Mouse (Mus musculus) layer of hippocampus, adult 9-11 months (tissue): Measurements from ENCODE around the gene Adgrf5.
"Not testable (repeated sequence)": the region's sequence is repeated elsewhere in the genome, so short reads cannot be mapped to it uniquely, and the experiment has no call there.

Experiments
- DNase-seq: peaks from one replicate; pipeline ENCODE4 v3.0.0; 2022

Adgrf5 gene

GRCm38 (mm10) chr17:43470039-43470438, 109.8 kb downstream of the Adgrf5 start:
- DNase-seq: no peak

- DNase-seq: no peak
These were observed 112.3 kb downstream of the Adgrf5 start for GRCm38 (mm10) chr17:43472558-43472957.

GRCm38 (mm10) chr17:43474775-43475174, 114.5 kb downstream of the Adgrf5 start:
- DNase-seq: no peak

GRCm38 (mm10) chr17:43477621-43478020, 117.4 kb downstream of the Adgrf5 start:
- DNase-seq: no peak

DNA sequence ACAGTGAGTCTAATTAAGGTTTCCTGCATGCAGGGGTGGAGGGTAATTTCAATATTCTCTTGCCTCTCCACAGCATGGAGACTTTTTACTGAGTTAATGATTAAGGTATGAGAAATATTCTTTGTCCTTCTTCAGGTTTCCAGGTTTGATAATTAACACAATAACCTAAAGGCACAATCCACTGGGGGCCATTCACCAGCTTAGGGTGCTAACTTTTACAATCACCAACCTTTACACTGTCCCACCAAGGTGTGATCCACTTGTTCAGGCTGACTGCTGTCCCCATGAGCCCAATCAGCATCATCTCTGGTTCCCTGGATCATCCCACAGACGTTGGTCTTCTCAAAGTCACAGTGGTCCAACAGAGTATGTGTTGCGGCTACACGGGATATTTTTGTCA, 125.7 kb downstream of the Adgrf5 start:
- DNase-seq: no peak

- DNase-seq: no peak
These were observed 128.3 kb downstream of the Adgrf5 start for GRCm38 (mm10) chr17:43488439-43489151.

GRCm38 (mm10) chr17:43490371-43490770, 130.1 kb downstream of the Adgrf5 start:
- DNase-seq: not testable (repeated sequence)

DNA sequence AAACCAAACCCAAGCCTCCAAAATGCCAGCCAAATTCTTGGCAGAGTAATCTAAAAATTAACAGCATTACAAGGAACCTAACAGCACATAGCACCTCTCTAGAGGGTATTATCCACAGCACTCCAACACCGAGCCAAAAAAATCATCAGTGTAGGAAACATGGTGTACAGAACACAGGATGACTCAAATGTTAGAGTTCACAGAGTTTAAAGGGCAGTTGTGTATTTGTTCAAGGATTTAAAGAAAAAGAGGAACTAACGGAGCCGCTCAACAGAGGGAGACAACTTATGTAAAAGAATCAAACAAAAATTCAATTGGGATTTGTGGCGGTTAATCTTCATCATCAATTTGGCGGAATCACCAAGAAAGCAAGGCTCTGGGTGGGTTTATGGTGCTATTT, 135.3 kb downstream of the Adgrf5 start:
- DNase-seq: no peak

DNA sequence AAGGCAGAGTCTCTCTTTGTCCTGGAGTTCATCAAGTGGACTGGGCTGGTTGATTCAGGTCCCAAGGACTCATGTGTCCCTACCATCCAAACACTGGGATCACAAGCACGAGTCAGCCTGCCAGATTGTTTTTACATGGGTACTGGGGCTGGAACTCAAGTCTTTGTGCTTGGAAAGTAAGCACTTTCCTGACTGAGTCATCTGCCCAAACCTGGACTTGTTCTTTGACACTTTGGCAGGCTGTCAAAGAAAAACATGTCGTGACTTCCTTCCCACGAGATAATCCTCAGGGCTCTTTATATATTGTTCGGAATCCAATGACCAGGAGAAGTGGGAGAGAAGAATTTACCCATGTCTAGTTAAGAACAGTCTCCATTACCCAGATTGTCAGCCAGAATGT, 137.3 kb downstream of the Adgrf5 start:
- DNase-seq: no peak

- DNase-seq: no peak
These were observed 140.3 kb downstream of the Adgrf5 start for GRCm38 (mm10) chr17:43500513-43500912.

- DNase-seq: no peak
These were observed 141.0 kb downstream of the Adgrf5 start for GRCm38 (mm10) chr17:43501223-43501622.

DNA sequence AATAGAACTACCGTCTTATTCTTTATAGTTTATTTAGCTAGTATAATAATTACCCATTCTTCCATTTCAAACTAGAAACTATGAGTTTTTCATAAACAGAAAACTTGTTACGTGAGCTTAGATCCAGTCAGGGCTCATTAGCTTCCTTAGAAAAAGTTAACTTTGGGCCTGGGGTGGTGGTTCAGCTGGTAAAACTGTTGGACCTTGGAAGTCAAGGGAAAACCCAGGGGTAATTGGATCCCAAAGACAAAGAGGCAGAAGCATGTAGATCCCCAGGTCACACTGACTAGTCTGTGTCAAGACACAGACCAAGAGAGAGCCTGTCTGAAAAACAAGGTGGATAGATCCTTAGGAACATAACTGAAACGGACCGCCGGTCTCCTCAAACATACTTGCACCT, 141.4 kb downstream of the Adgrf5 start:
- DNase-seq: no peak

DNA sequence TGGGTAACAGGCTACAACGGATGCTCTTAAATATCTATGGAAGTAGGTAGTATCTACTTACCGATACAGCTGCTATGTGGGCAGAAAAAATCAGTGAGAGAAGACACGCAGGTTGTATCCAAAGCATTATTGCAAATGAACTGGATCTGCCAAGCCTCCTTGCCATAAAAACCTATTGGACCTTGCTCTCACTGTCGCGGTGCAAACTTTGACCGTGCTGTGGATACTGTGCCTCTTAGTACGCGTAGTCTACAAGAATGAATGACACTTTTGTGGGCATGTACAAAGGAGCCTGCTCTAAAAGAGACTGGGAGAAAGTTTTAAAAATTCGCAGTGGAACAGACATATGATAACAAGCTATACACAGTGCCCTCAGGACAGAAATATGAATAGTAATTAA, 142.3 kb downstream of the Adgrf5 start, which contains the start of gene Mep1a:
Gene Mep1a (minus strand): TSS at position 221 of the 400 bp plus-strand sequence.
- no peak for DNase-seq

- no peak for DNase-seq
These were observed 143.8 kb downstream of the Adgrf5 start for GRCm38 (mm10) chr17:43503861-43504593.

DNA sequence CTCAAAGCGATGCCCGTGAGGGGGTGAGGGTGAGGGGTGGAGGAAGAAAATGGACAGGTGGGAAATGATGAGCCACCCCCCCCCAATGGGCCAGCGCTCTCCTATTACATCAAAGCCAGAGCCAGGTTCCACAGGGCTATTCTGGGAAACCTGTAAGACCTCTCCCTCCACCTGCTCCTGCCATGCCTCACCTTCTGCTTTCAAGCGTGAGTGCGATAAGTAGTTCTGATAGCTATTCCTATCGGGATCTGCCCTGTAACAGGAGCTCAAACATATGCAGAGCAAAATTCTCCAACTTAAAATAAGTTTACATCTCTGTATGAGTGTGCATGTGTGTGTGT, 144.3 kb downstream of the Adgrf5 start:
- DNase-seq: no peak
